Mouse (Mus musculus): ENCODE measurements around the gene Cd1d1. TPM values are rescaled to one million over a fixed set of nuclear protein-coding genes. Genes with fewer than 3 reads are reported as not detected.
A peak's percentile ranks its signal among the peaks of the same experiment; 100 is the strongest.
"Not testable (repeated sequence)": the region's sequence is repeated elsewhere in the genome, so short reads cannot be mapped to it uniquely, and the experiment has no call there.

Cd1d1 gene
- total RNA-seq (2021): 1 to 10 TPM; 4.3 to 9.5 TPM
- long read RNA-seq, experiment 1, partial matches to known transcripts: 1 of 5 reads
- long read RNA-seq, experiment 1, other reads (novel, unspliced or antisense): 0 of 5 reads
- long read RNA-seq, experiment 2, partial matches to known transcripts: 1 of 4 reads
- long read RNA-seq, experiment 2, other reads (novel, unspliced or antisense): 1 of 4 reads

DNA sequence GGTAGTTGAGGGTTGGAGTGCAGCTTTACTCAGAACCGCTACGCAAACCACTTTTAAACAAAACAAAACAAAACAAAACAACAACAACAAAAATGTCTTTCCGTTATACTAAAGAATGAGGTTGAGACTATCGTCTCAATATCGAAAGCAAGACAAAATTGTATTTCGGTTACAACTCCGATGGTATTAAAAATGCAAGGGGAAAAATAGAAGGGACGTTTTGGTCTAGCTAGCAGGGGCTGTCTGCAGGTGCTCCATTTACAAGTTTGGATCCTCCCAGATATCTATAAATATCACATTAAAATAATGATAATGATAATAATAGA lies at the start of gene Cd1d1:
Cd1d1 (minus strand) TSS at position 27 of the 326 bp plus-strand sequence.
- no peak for DNase-seq

GRCm38 (mm10) chr3:87047801-87048200 lies 48.6 kb upstream of the Cd1d1 start:
- DNase-seq: no peak

DNA sequence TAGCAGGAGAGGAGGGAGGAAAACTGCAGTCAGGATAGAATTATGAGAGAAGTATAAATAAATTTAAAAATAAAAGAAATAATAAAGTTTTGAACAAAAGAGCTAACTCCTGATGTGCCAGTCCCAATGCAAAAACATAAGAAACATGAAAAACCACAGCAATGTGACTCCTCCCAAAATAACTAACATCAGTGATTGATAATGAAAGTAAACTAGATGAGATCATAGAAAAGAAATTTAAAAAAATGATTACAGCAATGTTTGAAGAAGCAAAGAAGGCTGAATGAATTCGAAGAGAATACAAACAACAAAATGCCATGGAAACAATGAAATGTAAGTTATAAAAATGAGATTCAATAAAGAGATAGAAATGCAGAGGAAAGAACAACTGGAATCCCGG lies 42.5 kb upstream of the Cd1d1 start:
- no peak for DNase-seq

DNA sequence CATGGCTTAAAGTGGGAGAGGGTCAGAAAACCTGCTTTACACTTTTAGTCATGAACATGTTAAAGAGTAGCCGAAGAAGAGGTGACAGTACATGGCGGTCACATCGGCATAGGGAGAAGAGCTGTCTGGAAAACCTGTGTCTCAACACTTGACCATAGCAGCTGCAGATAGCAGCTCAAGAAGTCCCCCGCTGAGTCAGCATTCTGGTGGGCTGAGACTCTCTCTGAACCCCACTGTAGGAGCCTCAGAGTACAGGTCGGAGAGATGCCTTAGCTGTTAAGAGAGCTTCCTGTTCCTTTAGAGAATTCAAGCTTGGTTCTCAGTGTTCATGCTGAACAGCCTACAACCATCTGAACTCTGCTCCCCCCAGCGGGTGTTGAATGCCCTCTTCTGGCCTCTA lies 39.3 kb upstream of the Cd1d1 start:
- no peak for DNase-seq

- no peak for DNase-seq
These were observed 34.8 kb upstream of the Cd1d1 start for GRCm38 (mm10) chr3:87034061-87034460.

DNA sequence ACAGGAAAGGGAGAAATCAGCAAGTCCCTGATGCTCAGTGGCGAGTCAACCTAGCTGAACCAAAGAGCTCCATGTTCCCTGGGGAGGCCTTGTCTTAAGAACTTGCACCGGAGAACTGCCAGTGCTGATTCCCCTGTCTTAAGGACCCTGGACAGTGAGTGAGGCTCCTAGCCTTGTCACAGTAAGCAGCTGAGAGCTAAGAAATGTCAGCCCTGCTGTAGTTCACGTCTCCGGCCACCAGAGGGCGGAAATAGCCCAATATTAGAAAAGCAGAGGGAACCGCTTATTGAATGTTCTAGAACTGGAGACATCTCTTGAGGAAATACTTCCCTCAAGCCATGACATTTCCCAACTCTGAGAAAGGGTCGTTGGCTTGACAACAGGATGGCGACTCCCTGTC lies 34.1 kb upstream of the Cd1d1 start:
- DNase-seq: peak; percentile 47

GRCm38 (mm10) chr3:87030855-87031254 lies 31.6 kb upstream of the Cd1d1 start:
- DNase-seq: no peak

DNA sequence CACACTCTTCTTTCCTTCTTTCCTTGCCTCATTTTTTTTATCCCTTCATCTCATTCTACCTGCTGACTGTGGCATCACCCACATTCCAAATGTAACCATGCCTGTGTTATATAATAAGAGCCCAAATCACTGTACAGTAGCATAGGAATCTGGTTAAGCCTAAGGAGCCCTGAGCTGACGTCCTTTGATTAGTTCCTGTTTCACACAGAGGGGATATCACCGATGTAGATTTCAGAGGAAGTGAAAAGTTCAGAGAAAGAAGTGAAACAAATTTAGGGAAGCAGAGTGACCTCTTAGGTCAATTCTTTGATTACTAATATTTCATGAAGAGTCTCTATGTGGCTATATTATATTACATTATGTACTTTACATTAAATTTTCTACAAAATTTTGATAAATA lies 18.5 kb upstream of the Cd1d1 start:
- DNase-seq: no peak

DNA sequence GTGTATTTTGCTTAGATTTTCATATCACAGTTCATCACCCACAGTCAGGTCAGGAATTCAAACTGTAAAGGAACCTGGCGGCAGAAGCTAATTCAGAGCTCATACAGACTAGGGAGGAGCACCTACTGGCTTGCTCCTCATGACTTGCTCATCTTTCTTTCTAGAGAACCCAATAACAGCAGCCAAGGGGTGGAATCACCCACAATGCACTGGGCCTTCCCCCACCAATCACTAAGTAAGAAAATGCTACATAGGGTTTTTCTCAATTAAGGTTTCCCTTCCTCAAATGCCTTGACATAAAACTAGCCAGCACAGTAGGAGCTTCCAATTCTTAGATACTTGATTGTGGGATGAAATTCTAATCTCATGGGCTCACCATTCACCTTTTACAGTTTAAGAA lies 17.8 kb upstream of the Cd1d1 start:
- DNase-seq: no peak

- no peak for DNase-seq
These were observed 16.7 kb upstream of the Cd1d1 start for GRCm38 (mm10) chr3:87015931-87016330.

- DNase-seq: not testable (repeated sequence)
These were observed 13.2 kb upstream of the Cd1d1 start for GRCm38 (mm10) chr3:87012406-87012805.

DNA sequence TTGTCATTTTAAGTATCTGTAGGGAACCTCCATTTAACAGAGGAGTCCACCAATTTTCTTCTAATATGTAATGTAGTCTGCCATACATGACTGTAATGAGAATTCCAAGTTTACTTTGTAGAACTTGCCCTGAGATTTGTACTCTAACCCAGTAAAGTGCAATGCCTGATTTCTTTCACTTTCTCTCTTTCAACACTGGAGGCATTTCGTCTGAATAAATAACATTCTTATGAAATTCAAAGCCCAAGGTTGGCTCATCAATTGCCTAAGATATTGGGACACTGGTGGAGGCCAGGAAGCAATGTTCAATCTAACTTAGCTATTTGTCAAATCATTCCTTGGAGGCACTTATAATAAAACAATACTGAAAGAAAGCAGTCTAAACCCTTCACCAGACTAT lies 9.0 kb upstream of the Cd1d1 start:
- DNase-seq: not testable (repeated sequence)

- DNase-seq: no peak
These were observed 1.4 kb upstream of the Cd1d1 start for GRCm38 (mm10) chr3:87000676-87001075.

- DNase-seq: no peak
These were observed 810 bp upstream of the Cd1d1 start for GRCm38 (mm10) chr3:87000051-87000450.

DNA sequence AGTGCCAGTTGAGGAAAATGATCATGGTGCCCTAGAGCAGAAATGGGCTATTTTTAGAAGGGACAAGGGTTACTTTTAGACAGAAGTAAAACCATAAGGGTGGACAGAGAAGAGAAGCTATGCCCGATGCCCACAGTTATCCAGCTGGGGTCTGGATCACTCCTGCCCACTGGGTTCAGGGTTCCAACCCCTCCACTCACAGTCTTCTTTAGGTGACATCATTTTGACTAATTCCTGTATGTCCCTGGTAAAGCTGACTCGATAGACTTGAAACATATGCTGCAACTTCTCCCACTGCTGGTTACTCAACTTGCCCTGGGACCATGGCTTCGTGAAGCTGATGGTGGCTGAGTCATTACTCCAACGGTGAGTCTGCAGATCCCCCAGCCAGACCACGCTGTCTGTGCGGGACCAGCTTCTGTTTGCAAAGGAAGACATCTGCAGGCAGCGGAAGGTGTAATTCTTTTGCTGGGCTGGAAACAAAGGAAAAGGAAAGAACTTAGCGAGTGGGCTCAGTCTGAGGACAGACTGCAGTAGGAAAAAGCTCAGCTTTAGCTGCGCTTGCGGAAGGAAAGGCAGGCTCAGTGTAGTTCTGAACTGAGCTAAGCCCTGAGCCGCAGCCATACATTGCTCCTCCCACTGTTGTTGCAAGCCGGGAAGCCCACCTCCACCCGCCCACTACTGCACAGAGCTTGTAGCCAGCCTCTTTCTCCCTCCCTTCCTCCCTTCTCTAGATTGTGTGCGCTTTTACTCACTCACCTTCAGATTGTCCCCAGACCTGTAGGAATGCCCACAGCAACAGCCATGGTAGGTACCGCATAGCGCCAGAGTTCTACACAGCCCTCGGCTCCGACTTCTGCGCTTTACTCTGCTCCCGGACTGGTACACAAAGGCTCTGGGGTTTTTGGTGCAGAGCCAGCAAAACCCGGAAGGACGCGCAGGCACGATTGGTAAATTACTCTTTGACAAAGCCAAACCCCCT lies 517 bp downstream of the Cd1d1 start:
- peak; percentile 57 for DNase-seq

- no peak for DNase-seq
These were observed 3.1 kb downstream of the Cd1d1 start for GRCm38 (mm10) chr3:86996111-86996510.

- DNase-seq: no peak
These were observed 3.9 kb downstream of the Cd1d1 start for GRCm38 (mm10) chr3:86995381-86995780.

- not testable (repeated sequence) for DNase-seq
These were observed 12.3 kb downstream of the Cd1d1 start for GRCm38 (mm10) chr3:86986969-86987368.

GRCm38 (mm10) chr3:86986490-86986889 lies 12.8 kb downstream of the Cd1d1 start:
- no peak for DNase-seq

DNA sequence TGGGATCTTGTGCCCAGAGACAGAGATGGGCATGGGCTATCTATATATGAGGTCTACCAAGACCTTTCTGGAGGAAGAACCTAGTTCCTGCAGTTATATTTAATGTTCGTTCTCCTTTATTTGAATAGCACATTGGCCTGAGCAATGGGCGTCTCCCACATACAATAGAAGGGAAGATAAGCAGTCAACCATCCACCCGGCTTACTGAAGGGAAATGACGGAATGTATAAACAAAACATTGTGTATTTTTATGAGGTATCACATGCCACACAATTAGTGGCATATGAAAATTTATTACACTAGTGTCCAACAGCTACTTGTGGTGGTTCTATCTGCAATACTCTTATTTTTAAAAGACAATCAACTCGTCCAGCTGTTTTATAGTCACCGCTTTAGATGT lies 15.9 kb downstream of the Cd1d1 start:
- no peak for DNase-seq

DNA sequence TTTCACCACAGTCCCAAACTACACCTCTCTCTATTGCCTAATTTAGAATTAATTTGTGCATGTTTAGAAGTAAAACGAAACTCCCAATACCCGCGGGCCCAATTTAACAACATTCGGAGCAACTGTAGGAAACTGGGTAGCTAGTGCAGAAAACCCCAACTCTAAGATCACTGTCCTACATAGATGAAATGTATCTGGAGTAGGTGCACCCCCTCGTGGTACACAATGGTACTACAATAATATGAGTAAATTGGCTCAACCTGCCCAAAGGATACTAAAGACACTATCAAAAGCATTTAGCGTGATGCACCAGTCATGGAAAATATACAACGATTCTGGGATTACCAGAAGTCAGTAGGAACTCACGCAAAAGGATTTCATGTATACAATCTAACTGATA lies 22.7 kb downstream of the Cd1d1 start:
- no peak for DNase-seq

DNA sequence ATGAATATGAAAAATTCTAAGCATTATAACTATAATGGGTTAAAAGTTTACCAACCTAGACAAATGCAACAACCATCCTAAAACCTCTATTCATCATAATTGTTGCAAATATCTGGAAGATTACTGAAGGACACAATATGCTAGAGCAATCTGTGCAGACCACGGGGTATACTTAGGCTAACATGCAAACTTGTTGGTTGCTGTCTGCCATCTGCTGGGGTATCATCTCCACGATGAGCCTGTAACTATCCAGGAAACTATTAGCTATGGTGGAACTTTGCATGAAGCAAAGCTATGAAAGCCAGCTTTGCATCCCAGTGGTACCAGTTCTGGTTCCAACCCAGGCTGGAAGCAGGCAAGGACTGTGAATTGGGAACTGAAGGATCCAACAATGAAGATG lies 24.1 kb downstream of the Cd1d1 start:
- no peak for DNase-seq

- no peak for DNase-seq
These were observed 36.4 kb downstream of the Cd1d1 start for GRCm38 (mm10) chr3:86962665-86963435.
